Mouse (Mus musculus): ENCODE measurements at regions not wholly inside any gene's neighbourhood (a gene's known extent, or its start where the extent isn't known, plus 50 kb on each side); places are given as distances from the start of the nearest gene placed in this dataset.
A peak's percentile ranks its signal among the peaks of the same experiment; 100 is the strongest.

- Histone ChIP-seq H3K4me3 (replicated peaks; ENCODE audit: low read length) (no peak overlapping the region), H3K4me1 (replicated peaks; ENCODE audit: control insufficient read depth, insufficient read depth, low read length) (peaks cover 18% of the 10 kb centered on the region), H3K9ac (replicated peaks; ENCODE audit: low read depth, low read length) (no peak overlapping the region), H3K27me3 (replicated peaks; ENCODE audit: control insufficient read depth, insufficient read depth, low read length) (no peaks in the 10 kb centered on the region), H3K9me3 (ENCODE audit: control insufficient read depth, low read length) (no peaks in the 10 kb centered on the region), H3K4me2 (ENCODE audit: low read length) (no peak overlapping the region), H3K36me3 (ENCODE audit: control insufficient read depth, insufficient read depth) (no peaks in the 10 kb centered on the region), H3K27ac (ENCODE audit: low read length) (no peak overlapping the region)
- ATAC-seq: peak; percentile 23; the same call in 1 of the 2 replicates
- WGBS: 65% methylated on average over 14 of the region's 14 CpGs
Measured at GRCm38 (mm10) chr14:120140791-120141747, 98.8 kb upstream of the Oxgr1 start.

DNA sequence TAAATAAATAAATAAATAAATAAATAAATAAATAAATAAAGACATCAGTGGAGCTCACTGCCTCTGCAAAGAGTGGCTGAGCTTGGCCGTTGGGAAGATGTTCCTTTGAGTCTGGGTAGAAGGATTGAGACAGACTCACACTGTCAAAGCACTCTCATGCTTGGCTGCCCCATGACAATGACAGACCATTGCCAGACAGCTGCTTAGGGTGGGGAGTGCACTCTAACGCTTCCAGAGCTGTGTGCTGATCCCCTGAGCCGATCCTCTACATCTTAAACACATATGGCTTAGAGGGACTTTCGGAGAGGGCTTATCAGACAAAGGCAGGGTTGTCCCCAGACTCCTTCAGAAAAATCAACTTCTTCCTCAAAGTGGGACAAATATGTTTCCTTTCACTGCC is 100.0 kb upstream of the Oxgr1 start:
- no peak overlapping the region for H3K4me3 ChIP-seq (replicated peaks; ENCODE audit: low read length)
- H3K27ac ChIP-seq (ENCODE audit: low read length): no peak overlapping the region
- no peaks in the 10 kb centered on the region for H3K36me3 ChIP-seq (ENCODE audit: control insufficient read depth, insufficient read depth)
- no peak overlapping the region for H3K4me2 ChIP-seq (ENCODE audit: low read length)
- H3K9ac ChIP-seq (replicated peaks; ENCODE audit: low read depth, low read length): no peak overlapping the region
- ATAC-seq: no peak
- H3K9me3 ChIP-seq (ENCODE audit: control insufficient read depth, low read length): no peaks in the 10 kb centered on the region
- H3K27me3 ChIP-seq (replicated peaks; ENCODE audit: control insufficient read depth, insufficient read depth, low read length): no peaks in the 10 kb centered on the region
- 22% methylated on average over 4 of the region's 4 CpGs for WGBS
- H3K4me1 ChIP-seq (replicated peaks; ENCODE audit: control insufficient read depth, insufficient read depth, low read length): peaks cover 14% of the 10 kb centered on the region

DNA sequence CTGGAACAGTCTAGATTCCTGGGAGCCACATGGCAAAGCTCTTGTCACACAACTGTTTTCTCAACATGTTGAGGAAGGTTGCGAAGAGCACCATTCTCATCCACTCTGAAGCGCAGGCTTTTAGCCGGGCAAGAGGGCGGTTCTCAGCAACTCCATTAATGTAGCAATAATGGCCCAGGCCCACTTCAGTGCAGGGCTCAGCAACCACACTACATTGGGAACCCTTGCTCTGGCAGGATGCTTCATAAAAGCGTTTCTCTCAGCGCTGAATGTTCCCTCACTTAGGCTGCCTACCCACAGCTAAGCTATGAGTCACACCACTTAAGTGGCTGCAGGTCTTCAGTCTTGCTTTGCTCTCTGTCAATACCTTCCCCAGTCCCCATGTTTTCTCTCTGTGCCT is 102.2 kb upstream of the Oxgr1 start:
- ATAC-seq: no peak
- Histone ChIP-seq H3K4me2 (ENCODE audit: low read length) (no peak overlapping the region), H3K27me3 (replicated peaks; ENCODE audit: control insufficient read depth, insufficient read depth, low read length) (no peaks in the 10 kb centered on the region), H3K9me3 (ENCODE audit: control insufficient read depth, low read length) (no peaks in the 10 kb centered on the region), H3K4me3 (replicated peaks; ENCODE audit: low read length) (no peak overlapping the region), H3K9ac (replicated peaks; ENCODE audit: low read depth, low read length) (no peak overlapping the region), H3K4me1 (replicated peaks; ENCODE audit: control insufficient read depth, insufficient read depth, low read length) (peaks cover 6% of the 10 kb centered on the region; the same call in 1 of the 2 replicates), H3K27ac (ENCODE audit: low read length) (no peak overlapping the region), H3K36me3 (ENCODE audit: control insufficient read depth, insufficient read depth) (no peaks in the 10 kb centered on the region)
- WGBS: 83% methylated on average over 6 of the region's 6 CpGs

DNA sequence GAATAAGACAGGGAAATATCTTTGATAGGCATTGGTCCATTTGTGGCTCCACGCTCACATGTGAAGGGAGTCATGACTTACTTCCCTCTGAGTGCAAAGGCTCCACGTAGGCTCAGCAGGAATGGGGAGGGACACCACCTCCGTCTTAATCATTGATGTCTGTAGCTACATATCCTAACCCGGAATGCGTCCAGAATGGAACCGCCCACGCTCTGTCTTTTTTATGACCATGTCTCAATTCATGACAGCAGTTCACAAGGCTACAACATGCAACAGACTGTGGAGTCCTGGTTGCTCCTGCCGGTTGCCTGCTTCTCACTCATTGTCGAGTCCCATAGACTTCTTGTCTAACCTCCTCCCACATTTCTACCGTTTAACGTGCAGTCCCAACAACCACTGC is 104.1 kb upstream of the Oxgr1 start:
- WGBS: 89% methylated on average over 11 of the region's 11 CpGs
- Histone ChIP-seq H3K4me1 (replicated peaks; ENCODE audit: control insufficient read depth, insufficient read depth, low read length) (peaks cover under 1% of the 10 kb centered on the region; the same call in 1 of the 2 replicates), H3K27ac (ENCODE audit: low read length) (no peak overlapping the region), H3K4me3 (replicated peaks; ENCODE audit: low read length) (no peak overlapping the region), H3K27me3 (replicated peaks; ENCODE audit: control insufficient read depth, insufficient read depth, low read length) (no peaks in the 10 kb centered on the region), H3K9me3 (ENCODE audit: control insufficient read depth, low read length) (no peaks in the 10 kb centered on the region), H3K4me2 (ENCODE audit: low read length) (no peak overlapping the region), H3K36me3 (ENCODE audit: control insufficient read depth, insufficient read depth) (no peaks in the 10 kb centered on the region), H3K9ac (replicated peaks; ENCODE audit: low read depth, low read length) (no peak overlapping the region)
- ATAC-seq: no peak

DNA sequence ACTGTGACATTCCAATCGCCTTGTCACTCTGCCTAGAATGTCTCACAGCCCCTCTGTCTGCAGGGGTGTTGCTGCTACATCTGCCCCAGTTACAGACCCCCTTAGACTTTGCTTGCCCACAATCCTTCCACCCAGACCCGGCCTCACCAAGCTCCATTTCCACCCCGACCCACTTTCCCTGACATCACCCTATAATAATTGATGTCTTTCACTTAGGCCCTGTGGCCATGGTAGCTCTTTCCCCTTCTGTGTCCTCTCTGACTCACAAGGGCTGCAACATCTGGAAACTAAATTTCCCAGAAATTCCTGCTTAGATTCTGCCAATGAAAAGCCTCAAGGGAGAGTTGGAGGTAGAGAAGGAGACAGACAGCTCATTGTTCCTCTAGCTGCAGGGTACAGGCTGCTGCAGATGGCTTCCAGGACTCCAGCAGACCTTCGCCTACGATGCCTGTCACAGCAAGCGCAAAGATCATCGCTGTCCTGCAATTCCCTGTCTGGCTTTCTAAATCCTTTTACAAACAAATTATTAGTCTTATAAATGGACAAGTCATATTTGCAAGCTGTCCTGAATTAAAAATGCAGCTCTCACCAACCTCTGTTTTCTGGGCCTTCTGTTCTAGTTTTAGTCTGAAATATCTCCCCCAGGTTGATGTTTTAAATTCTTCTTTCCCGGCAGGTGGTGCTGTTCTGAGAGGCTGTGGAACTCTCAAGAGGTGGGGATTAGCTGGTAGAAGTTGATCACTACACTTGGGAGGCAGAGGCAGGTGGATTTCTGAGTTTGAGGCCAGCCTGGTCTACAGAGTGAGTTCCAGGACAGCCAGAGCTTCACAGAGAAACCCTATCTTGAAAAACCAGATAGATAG is 104.9 kb upstream of the Oxgr1 start:
- no peak for ATAC-seq
- 83% methylated on average over 8 of the region's 8 CpGs for WGBS
- no peaks in the 10 kb centered on the region for H3K27me3 ChIP-seq (replicated peaks; ENCODE audit: control insufficient read depth, insufficient read depth, low read length)
- no peaks in the 10 kb centered on the region for H3K9me3 ChIP-seq (ENCODE audit: control insufficient read depth, low read length)
- H3K27ac ChIP-seq (ENCODE audit: low read length): no peak overlapping the region
- no peaks in the 10 kb centered on the region for H3K36me3 ChIP-seq (ENCODE audit: control insufficient read depth, insufficient read depth)
- H3K4me3 ChIP-seq (replicated peaks; ENCODE audit: low read length): no peak overlapping the region
- no peaks in the 10 kb centered on the region for H3K4me1 ChIP-seq (replicated peaks; ENCODE audit: control insufficient read depth, insufficient read depth, low read length)
- H3K9ac ChIP-seq (replicated peaks; ENCODE audit: low read depth, low read length): no peak overlapping the region
- H3K4me2 ChIP-seq (ENCODE audit: low read length): no peak overlapping the region

GRCm38 (mm10) chr14:120148803-120149202 is 106.6 kb upstream of the Oxgr1 start:
- no peak overlapping the region for H3K4me3 ChIP-seq (replicated peaks; ENCODE audit: low read length)
- H3K9me3 ChIP-seq (ENCODE audit: control insufficient read depth, low read length): no peaks in the 10 kb centered on the region
- H3K27me3 ChIP-seq (replicated peaks; ENCODE audit: control insufficient read depth, insufficient read depth, low read length): no peaks in the 10 kb centered on the region
- H3K9ac ChIP-seq (replicated peaks; ENCODE audit: low read depth, low read length): no peak overlapping the region
- no peak for ATAC-seq
- H3K4me1 ChIP-seq (replicated peaks; ENCODE audit: control insufficient read depth, insufficient read depth, low read length): no peaks in the 10 kb centered on the region
- H3K4me2 ChIP-seq (ENCODE audit: low read length): no peak overlapping the region
- 86% methylated on average over 11 of the region's 11 CpGs for WGBS
- no peaks in the 10 kb centered on the region for H3K36me3 ChIP-seq (ENCODE audit: control insufficient read depth, insufficient read depth)
- H3K27ac ChIP-seq (ENCODE audit: low read length): no peak overlapping the region

- no peaks in the 10 kb centered on the region for H3K36me3 ChIP-seq (ENCODE audit: control insufficient read depth, insufficient read depth)
- H3K4me3 ChIP-seq (replicated peaks; ENCODE audit: low read length): no peak overlapping the region
- H3K4me2 ChIP-seq (ENCODE audit: low read length): no peak overlapping the region
- H3K27me3 ChIP-seq (replicated peaks; ENCODE audit: control insufficient read depth, insufficient read depth, low read length): no peaks in the 10 kb centered on the region
- H3K9ac ChIP-seq (replicated peaks; ENCODE audit: low read depth, low read length): no peak overlapping the region
- WGBS: 83% methylated on average over 11 of the region's 11 CpGs
- H3K4me1 ChIP-seq (replicated peaks; ENCODE audit: control insufficient read depth, insufficient read depth, low read length): no peaks in the 10 kb centered on the region
- ATAC-seq: no peak
- no peaks in the 10 kb centered on the region for H3K9me3 ChIP-seq (ENCODE audit: control insufficient read depth, low read length)
- no peak overlapping the region for H3K27ac ChIP-seq (ENCODE audit: low read length)
Measured at GRCm38 (mm10) chr14:120149341-120149741, 107.1 kb upstream of the Oxgr1 start.

DNA sequence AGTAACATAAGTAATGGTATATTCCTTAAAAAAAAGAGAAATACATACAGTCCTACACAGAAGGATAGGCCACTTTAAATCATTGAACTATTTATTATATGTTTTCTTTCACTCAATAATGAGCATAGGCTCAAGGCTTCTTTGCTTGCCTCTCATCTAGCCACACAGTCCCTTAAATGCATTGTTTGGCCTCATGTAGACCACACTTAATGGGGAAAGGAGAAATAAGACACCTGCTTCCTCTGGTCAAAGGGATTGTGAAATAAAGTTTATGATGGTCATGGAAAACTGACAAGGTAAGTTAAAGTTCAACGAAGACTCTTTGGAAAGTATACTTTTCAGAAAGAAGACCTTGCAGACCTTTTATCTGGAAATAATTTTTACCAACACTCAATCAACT is 108.4 kb upstream of the Oxgr1 start:
- ATAC-seq: no peak
- H3K36me3 ChIP-seq (ENCODE audit: control insufficient read depth, insufficient read depth): no peaks in the 10 kb centered on the region
- WGBS: 95% methylated on average over 1 of the region's 1 CpGs
- H3K4me2 ChIP-seq (ENCODE audit: low read length): no peak overlapping the region
- H3K27ac ChIP-seq (ENCODE audit: low read length): no peak overlapping the region
- H3K9me3 ChIP-seq (ENCODE audit: control insufficient read depth, low read length): no peaks in the 10 kb centered on the region
- no peaks in the 10 kb centered on the region for H3K27me3 ChIP-seq (replicated peaks; ENCODE audit: control insufficient read depth, insufficient read depth, low read length)
- H3K4me3 ChIP-seq (replicated peaks; ENCODE audit: low read length): no peak overlapping the region
- peaks cover 10% of the 10 kb centered on the region for H3K4me1 ChIP-seq (replicated peaks; ENCODE audit: control insufficient read depth, insufficient read depth, low read length)
- no peak overlapping the region for H3K9ac ChIP-seq (replicated peaks; ENCODE audit: low read depth, low read length)

DNA sequence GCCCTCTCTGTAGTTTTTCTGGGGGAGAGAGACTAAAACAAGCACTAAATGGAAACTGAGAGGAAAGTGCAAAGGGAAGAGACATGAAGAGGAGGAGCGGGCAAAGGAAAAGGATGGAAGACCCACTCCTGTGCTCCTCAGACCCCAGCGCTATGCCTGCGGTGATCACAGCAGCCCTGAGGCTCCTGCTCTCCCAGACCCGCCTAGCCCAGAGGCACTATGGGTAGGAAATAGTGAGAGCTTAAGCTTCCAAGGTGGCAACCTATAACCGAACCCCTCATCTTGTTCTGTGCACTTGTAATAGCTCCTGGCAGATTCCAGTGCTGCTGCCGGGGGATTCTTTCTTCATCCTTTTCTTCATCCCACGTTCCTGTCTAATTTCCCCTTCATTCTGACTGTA is 112.2 kb upstream of the Oxgr1 start:
- no peak overlapping the region for H3K9ac ChIP-seq (replicated peaks; ENCODE audit: low read depth, low read length)
- ATAC-seq: no peak
- no peak overlapping the region for H3K27ac ChIP-seq (ENCODE audit: low read length)
- H3K36me3 ChIP-seq (ENCODE audit: control insufficient read depth, insufficient read depth): no peaks in the 10 kb centered on the region
- WGBS: 34% methylated on average over 7 of the region's 7 CpGs
- H3K4me3 ChIP-seq (replicated peaks; ENCODE audit: low read length): no peak overlapping the region
- H3K4me1 ChIP-seq (replicated peaks; ENCODE audit: control insufficient read depth, insufficient read depth, low read length): peaks cover 15% of the 10 kb centered on the region
- no peak overlapping the region for H3K4me2 ChIP-seq (ENCODE audit: low read length)
- H3K27me3 ChIP-seq (replicated peaks; ENCODE audit: control insufficient read depth, insufficient read depth, low read length): no peaks in the 10 kb centered on the region
- H3K9me3 ChIP-seq (ENCODE audit: control insufficient read depth, low read length): no peaks in the 10 kb centered on the region
